Mouse (Mus musculus) stomach, postnatal 0 days (tissue): ENCODE measurements around the gene Chst15. TPM values are rescaled to one million over a fixed set of nuclear protein-coding genes. Genes with fewer than 3 reads are reported as not detected.

Experiments
- ATAC-seq: fragments of 200-750 bp; cut with Nextera tagmentation; 2 replicates; pipeline ENCODE4 v1.8.0; 2017; ENCODE audit not compliant: low FRiP score, low TSS enrichment
- DNase-seq: peaks from one replicate; pipeline ENCODE4 v3.0.0-alpha.2; 2016; ENCODE audit warnings: low spot score
- H3K27ac ChIP-seq: fragments of 300-500 bp; sonication (generic); replicated peaks from 2 replicates; pipeline ENCODE4 v1.5.1; 2014; ENCODE audit warnings: mild to moderate bottlenecking, control low read depth
- H3K27me3 ChIP-seq: fragments of 300-500 bp; sonication (generic); 2 replicates; pipeline ENCODE4 v1.6.1; 2014; ENCODE audit warnings: low read length; ENCODE audit not compliant: control insufficient read depth, insufficient read depth
- H3K36me3 ChIP-seq: fragments of 300-500 bp; sonication (generic); 2 replicates; pipeline ENCODE4 v1.6.1; 2014; ENCODE audit warnings: low read length, mixed read lengths; ENCODE audit not compliant: control insufficient read depth, insufficient read depth
- H3K4me1 ChIP-seq: fragments of 300-500 bp; sonication (generic); replicated peaks from 2 replicates; pipeline ENCODE4 v1.6.1; 2014; ENCODE audit warnings: antibody characterized with exemption; ENCODE audit not compliant: control insufficient read depth, insufficient read depth
- H3K4me2 ChIP-seq: fragments of 300-500 bp; sonication (generic); replicated peaks from 2 replicates; pipeline ENCODE4 v1.6.1; 2014; ENCODE audit warnings: low read depth, mild to moderate bottlenecking, control low read depth, moderate library complexity
- H3K4me3 ChIP-seq: fragments of 300-500 bp; sonication (generic); 2 replicates; pipeline ENCODE4 v1.5.1; 2014; ENCODE audit warnings: low read depth, low read length, control low read depth
- H3K9ac ChIP-seq: fragments of 300-500 bp; sonication (generic); 2 replicates; pipeline ENCODE4 v1.6.1; 2014; ENCODE audit warnings: mild to moderate bottlenecking, low read length, control low read depth, mixed read lengths
- H3K9me3 ChIP-seq: fragments of 300-500 bp; sonication (generic); 2 replicates; pipeline ENCODE4 v1.6.1; 2016; ENCODE audit warnings: low read length; ENCODE audit not compliant: control insufficient read depth
- CTCF ChIP-seq: IDR thresholded peaks from 2 replicates; pipeline ENCODE4 v1.5.1; 2016; ENCODE audit warnings: antibody characterized with exemption, low read depth, mild to moderate bottlenecking, moderate library complexity
- EP300 ChIP-seq: optimal IDR thresholded peaks from 2 replicates; pipeline ENCODE3; 2016; ENCODE audit warnings: antibody characterized with exemption
- WGBS: fragments of 180-500 bp; shearing (Covaris S2); extraction: QIAGEN DNeasy Blood & Tissue Kit; methylation state at CpG from one replicate; pipeline ENCODE4 v1.1.7; 2014; 5-methylcytosine and 5-hydroxymethylcytosine counted together
- polyA plus RNA-seq: library from polyadenylated mRNA; unstranded; fragments of >200 nt; fragmentation: Nextera tagmentation; extraction: Ambion mirVana; gene quantifications from 2 replicates; pipeline ENCODE4 v1.2.1, GENCODE M21; 2015

The Chst15 gene
- polyA plus RNA-seq, 1 experiment from 2014 or later: 11.5 TPM

DNA sequence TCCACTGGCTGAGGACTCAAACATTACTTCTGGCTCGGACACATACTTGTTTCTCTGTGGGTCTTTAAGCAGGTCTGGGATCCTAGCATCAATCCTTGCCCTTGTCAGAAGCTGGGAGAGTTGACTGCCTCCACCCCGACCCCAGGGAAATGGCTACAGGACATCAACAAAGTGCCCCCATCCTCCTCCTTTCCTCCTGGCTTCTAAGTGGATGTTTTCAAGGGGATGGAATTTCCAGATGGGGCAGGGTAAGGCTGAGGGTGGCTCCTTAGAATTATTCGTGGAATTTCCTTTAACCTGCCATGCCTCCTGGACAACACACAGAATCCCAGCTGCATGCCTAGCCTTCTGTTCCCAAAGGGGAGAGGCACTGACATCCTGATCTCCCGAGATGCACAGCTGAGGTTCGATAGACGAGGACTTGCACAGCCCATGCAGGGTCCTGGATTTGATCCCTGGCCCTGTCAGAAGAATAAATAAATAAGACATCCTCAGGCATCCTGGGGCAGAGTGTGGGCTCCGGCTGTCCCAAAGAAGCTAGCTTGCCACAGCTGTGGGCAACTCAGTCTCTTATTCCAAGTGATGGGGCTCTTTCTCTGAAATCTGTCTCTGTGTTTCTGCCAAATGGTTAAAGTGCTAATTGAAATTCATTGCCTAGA is 119.1 kb downstream of the Chst15 start:
- 36% methylated on average over 7 of the region's 7 CpGs for WGBS
- no peak overlapping the region for H3K27ac ChIP-seq

DNA sequence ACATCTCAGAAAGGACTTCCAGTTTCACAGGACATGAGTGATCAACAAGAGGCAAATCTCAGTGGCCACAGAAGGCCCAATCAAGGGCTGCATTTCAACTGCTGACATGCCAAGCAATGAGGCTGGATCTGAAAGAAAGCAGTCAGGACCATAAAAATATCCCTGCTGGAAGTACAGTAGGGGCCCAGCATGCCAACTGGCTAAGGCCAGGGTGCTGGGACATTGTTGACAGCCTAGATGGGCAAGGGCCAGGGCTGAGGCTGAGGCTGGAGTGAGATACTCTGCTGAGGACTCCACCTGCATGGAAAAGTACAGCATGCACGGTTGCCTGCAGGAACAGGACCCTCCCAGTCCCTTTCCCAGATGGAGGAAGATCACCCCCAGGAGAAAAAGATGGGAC is 120.4 kb downstream of the Chst15 start:
- no peak for DNase-seq
- H3K27ac ChIP-seq: no peak overlapping the region
- H3K4me3 ChIP-seq: no peak overlapping the region
- ATAC-seq: no peak
- H3K36me3 ChIP-seq: no peaks in the 10 kb centered on the region
- no peak overlapping the region for H3K4me2 ChIP-seq
- WGBS: 95% methylated on average over 1 of the region's 1 CpGs
- no peak for TF ChIP-seq CTCF
- TF ChIP-seq EP300: no peak
- no peaks in the 10 kb centered on the region for H3K9me3 ChIP-seq
- no peaks in the 10 kb centered on the region for H3K27me3 ChIP-seq
- no peak overlapping the region for H3K9ac ChIP-seq
- no peaks in the 10 kb centered on the region for H3K4me1 ChIP-seq

More for the DNA sequence above, 119.1 kb downstream of the Chst15 start:
- Histone ChIP-seq H3K9me3 (no peaks in the 10 kb centered on the region), H3K4me3 (no peak overlapping the region), H3K4me1 (no peaks in the 10 kb centered on the region), H3K9ac (no peak overlapping the region), H3K36me3 (no peaks in the 10 kb centered on the region), H3K27me3 (no peaks in the 10 kb centered on the region), H3K4me2 (no peak overlapping the region)
- TF ChIP-seq CTCF (no peak), EP300 (no peak)
- DNase-seq (no peak), ATAC-seq (no peak)

DNA sequence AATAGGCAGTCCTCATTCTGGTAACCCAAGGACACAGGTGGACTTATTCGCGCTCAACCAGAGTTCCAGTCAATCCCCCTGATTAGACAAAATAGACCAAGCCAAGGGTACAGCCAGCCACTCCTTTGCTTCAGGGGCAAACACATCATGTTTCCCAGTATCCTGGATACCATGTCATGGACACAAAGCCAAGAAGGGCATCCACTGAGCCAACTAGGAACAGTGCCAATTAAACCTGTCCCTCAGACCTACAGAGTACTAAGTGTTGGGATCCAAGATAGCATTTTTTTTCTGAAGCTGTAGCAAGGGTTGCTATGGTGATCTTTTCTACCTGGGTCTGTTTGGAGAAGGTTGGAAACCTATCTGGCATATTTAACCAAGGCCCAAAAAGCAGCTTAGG is 123.4 kb downstream of the Chst15 start:
- no peaks in the 10 kb centered on the region for H3K27me3 ChIP-seq
- H3K9ac ChIP-seq: no peak overlapping the region
- H3K36me3 ChIP-seq: no peaks in the 10 kb centered on the region
- no peak for DNase-seq
- WGBS: 75% methylated on average over 2 of the region's 2 CpGs
- H3K27ac ChIP-seq: no peak overlapping the region
- H3K9me3 ChIP-seq: no peaks in the 10 kb centered on the region
- H3K4me3 ChIP-seq: no peak overlapping the region
- H3K4me1 ChIP-seq: no peaks in the 10 kb centered on the region
- ATAC-seq: no peak
- H3K4me2 ChIP-seq: no peak overlapping the region
- TF ChIP-seq EP300 (no peak), CTCF (no peak)

DNA sequence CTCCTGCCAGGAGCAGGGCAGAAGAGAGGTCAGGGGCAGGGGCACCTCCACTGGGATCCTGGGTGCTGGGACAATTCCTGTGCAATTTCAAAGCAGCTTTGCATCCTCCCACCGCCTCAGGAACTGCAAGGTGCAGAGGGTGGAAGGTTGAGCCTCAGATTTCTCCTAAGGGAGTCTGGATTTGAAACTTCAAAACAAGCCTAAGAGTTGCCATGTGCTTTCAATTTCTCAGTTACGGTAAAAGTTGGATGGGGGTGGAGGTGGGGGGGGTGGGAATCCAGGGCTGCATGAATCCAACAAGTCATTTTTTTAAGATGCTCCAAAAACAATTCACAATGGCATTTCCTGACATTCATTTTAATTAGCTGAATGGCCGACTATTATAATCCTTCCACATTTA is 129.6 kb downstream of the Chst15 start:
- H3K4me1 ChIP-seq: no peaks in the 10 kb centered on the region
- no peaks in the 10 kb centered on the region for H3K36me3 ChIP-seq
- WGBS: 53% methylated on average over 3 of the region's 3 CpGs
- H3K4me2 ChIP-seq: no peak overlapping the region
- H3K27me3 ChIP-seq: no peaks in the 10 kb centered on the region
- no peak overlapping the region for H3K27ac ChIP-seq
- ATAC-seq (no peak), DNase-seq (no peak)
- no peak overlapping the region for H3K4me3 ChIP-seq
- H3K9ac ChIP-seq: no peak overlapping the region
- H3K9me3 ChIP-seq: no peaks in the 10 kb centered on the region
- TF ChIP-seq CTCF (no peak), EP300 (no peak)

Other genes starting within 250 kb of the Chst15 start
- 7.8 and 9.7 TPM in 2 replicates for gene Cpxm2, start 162.5 kb downstream of the Chst15 start, polyA plus RNA-seq